Mouse (Mus musculus): ENCODE measurements around the gene Mllt3. TPM values are rescaled to one million over a fixed set of nuclear protein-coding genes. Genes with fewer than 3 reads are reported as not detected.

Gene Mllt3
- polyA plus RNA-seq (2017; shearing (Covaris generic)): 144 TPM

DNA sequence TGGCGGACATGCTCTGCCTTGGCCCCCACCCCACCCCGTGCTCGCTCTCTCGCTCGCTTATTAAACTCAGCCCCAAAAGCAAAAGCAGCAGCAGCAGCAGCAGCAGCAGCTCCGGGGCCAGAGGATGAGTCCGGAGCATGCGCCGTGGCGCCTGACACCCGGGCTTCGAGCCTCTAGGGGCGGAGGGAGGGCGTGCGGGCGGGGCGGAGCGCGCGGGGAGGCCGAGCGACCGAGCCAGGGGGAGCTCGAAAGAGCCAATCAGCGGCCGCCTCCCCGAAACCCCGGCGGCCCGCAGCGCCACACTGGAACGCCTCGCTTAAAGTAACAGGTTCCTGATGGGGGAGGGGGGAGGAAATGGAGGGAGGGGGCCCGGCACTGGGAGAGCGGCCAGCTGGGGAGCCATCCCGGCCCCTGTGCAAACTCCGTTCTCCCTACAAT lies at the start of gene Mllt3:
TSS of gene Mllt3 (minus strand) at position 149 of the 438 bp plus-strand sequence.

Other genes starting within 250 kb of the Mllt3 start
- gene Focad, start 61.3 kb upstream of the Mllt3 start, polyA plus RNA-seq (2017; shearing (Covaris generic)): 26.8 TPM